Mouse (Mus musculus): Measurements from ENCODE around the gene Scaf1.

The Scaf1 gene

GRCm38 (mm10) chr7:44984833-44985164 lies 31.4 kb downstream of the Scaf1 start:
- DNase-seq (ENCODE audit: low spot score in 2 of 2): no peak

- DNase-seq (ENCODE audit: low spot score in 2 of 2): no peak
Observed at GRCm38 (mm10) chr7:44983944-44984832, 32.0 kb downstream of the Scaf1 start.

- DNase-seq (ENCODE audit: low spot score in 2 of 2): peak in 1 of 2 experiments; percentile 87
Observed at GRCm38 (mm10) chr7:44983085-44983484, 33.1 kb downstream of the Scaf1 start.

- no peak for DNase-seq (ENCODE audit: low spot score in 2 of 2)
Observed at GRCm38 (mm10) chr7:44981539-44981938, 34.6 kb downstream of the Scaf1 start.

- no peak for DNase-seq (ENCODE audit: low spot score in 2 of 2)
Observed at GRCm38 (mm10) chr7:44978300-44978699, 37.9 kb downstream of the Scaf1 start.

- no peak for DNase-seq (ENCODE audit: low spot score in 2 of 2)
Observed at GRCm38 (mm10) chr7:44975117-44975419, 41.1 kb downstream of the Scaf1 start.

- DNase-seq (ENCODE audit: low spot score in 2 of 2): peak; percentile 66 to 93
Observed at GRCm38 (mm10) chr7:44974383-44975116, 41.6 kb downstream of the Scaf1 start, which contains the start of gene Cpt1c. TSS of gene Cpt1c (minus strand) at chr7:44974851.

GRCm38 (mm10) chr7:44973415-44974130 lies 42.6 kb downstream of the Scaf1 start:
- DNase-seq (ENCODE audit: low spot score in 2 of 2): no peak

GRCm38 (mm10) chr7:44971142-44971541 lies 45.0 kb downstream of the Scaf1 start:
- no peak for DNase-seq (ENCODE audit: low spot score in 2 of 2)

GRCm38 (mm10) chr7:44970231-44970691 lies 45.9 kb downstream of the Scaf1 start:
- peak in 1 of 2 experiments; percentile 84 for DNase-seq (ENCODE audit: low spot score in 2 of 2)

- DNase-seq (ENCODE audit: low spot score in 2 of 2): no peak
Observed at GRCm38 (mm10) chr7:44966638-44967037, 49.5 kb downstream of the Scaf1 start.

- no peak for DNase-seq (ENCODE audit: low spot score in 2 of 2)
Observed at GRCm38 (mm10) chr7:44965975-44966374, 50.2 kb downstream of the Scaf1 start.

GRCm38 (mm10) chr7:44964990-44965389 lies 51.2 kb downstream of the Scaf1 start:
- DNase-seq (ENCODE audit: low spot score in 2 of 2): no peak

GRCm38 (mm10) chr7:44962831-44963230 lies 53.3 kb downstream of the Scaf1 start:
- no peak for DNase-seq (ENCODE audit: low spot score in 2 of 2)

GRCm38 (mm10) chr7:44962337-44962736 lies 53.8 kb downstream of the Scaf1 start:
- no peak for DNase-seq (ENCODE audit: low spot score in 2 of 2)

- no peak for DNase-seq (ENCODE audit: low spot score in 2 of 2)
Observed at GRCm38 (mm10) chr7:44960512-44960910, 55.7 kb downstream of the Scaf1 start.

- DNase-seq (ENCODE audit: low spot score in 2 of 2): no peak
Observed at GRCm38 (mm10) chr7:44959874-44960511, 56.2 kb downstream of the Scaf1 start.

GRCm38 (mm10) chr7:44959281-44959680 lies 56.9 kb downstream of the Scaf1 start:
- DNase-seq (ENCODE audit: low spot score in 2 of 2): no peak

GRCm38 (mm10) chr7:44958208-44958607 lies 58.0 kb downstream of the Scaf1 start:
- peak in 1 of 2 experiments; percentile 61 for DNase-seq (ENCODE audit: low spot score in 2 of 2)

GRCm38 (mm10) chr7:44957183-44957835 lies 58.9 kb downstream of the Scaf1 start:
- no peak for DNase-seq (ENCODE audit: low spot score in 2 of 2)

GRCm38 (mm10) chr7:44956266-44956665 lies 59.9 kb downstream of the Scaf1 start:
- no peak for DNase-seq (ENCODE audit: low spot score in 2 of 2)
